Mouse (Mus musculus) left cerebral cortex, adult 6 months (tissue): ENCODE measurements around the gene Sap18. TPM values are rescaled to one million over a fixed set of nuclear protein-coding genes. Genes with fewer than 3 reads are reported as not detected.

Source experiments
- long read RNA-seq, 2 experiments: library from polyadenylated mRNA; unstranded; transcript quantifications; one replicate each; pipeline ENCODE4 v2.0.0; 2019 to 2020
- polyA plus RNA-seq: library from polyadenylated mRNA; unstranded; fragments of <200 nt; fragmentation: Nextera tagmentation; gene quantifications from 2 replicates; pipeline ENCODE4 v1.2.3, GENCODE M21; 2021

Gene Sap18
- polyA plus RNA-seq, result 108 and 205 TPM in 2 replicates
- long read RNA-seq, experiment 1, full-length matches to known transcripts, result 296 of 313 reads
- long read RNA-seq, experiment 1, partial matches to known transcripts, result 2 of 313 reads
- long read RNA-seq, experiment 1, other reads (novel, unspliced or antisense), result 15 of 313 reads
- long read RNA-seq, experiment 2, full-length matches to known transcripts, result 230 of 263 reads
- long read RNA-seq, experiment 2, partial matches to known transcripts, result 7 of 263 reads
- long read RNA-seq, experiment 2, other reads (novel, unspliced or antisense), result 26 of 263 reads

GRCm38 (mm10) chr14:57797991-57798931, at the start of gene Sap18:
Sap18 (plus strand) TSS chr14:57798180.

GRCm38 (mm10) chr14:57758237-57758636, 39.7 kb upstream of the Sap18 start, which contains the start of gene Lats2:
Lats2 (minus strand) TSS chr14:57758388.

GRCm38 (mm10) chr14:57825788-57826751, 28.1 kb downstream of the Sap18 start, which contains the start of the genes Ska3 and Mrpl57:
Ska3 (minus strand) TSS chr14:57826185.
Mrpl57 (plus strand) TSS chr14:57826234.

Other genes with a start within 250 kb of the Sap18 start
- 117 and 127 TPM in 2 replicates for gene Eef1akmt1, start 226.6 kb upstream of the Sap18 start, polyA plus RNA-seq
- gene Xpo4, start 132.8 kb upstream of the Sap18 start, polyA plus RNA-seq, result 1.2 and 1.5 TPM in 2 replicates
- gene Gm49361, start 52.1 kb upstream of the Sap18 start, polyA plus RNA-seq, result 2.1 TPM in 1 of 2 replicates, not detected in the other
- gene Lats2, start 39.8 kb upstream of the Sap18 start, polyA plus RNA-seq, result 4.2 and 6.3 TPM in 2 replicates
- gene Ska3, start 28.0 kb downstream of the Sap18 start, polyA plus RNA-seq, result 0.35 and 0.42 TPM in 2 replicates
- gene Mrpl57, start 28.1 kb downstream of the Sap18 start, polyA plus RNA-seq, result 141 and 156 TPM in 2 replicates
- 21.7 and 22.5 TPM in 2 replicates for gene Zdhhc20, start 92.1 kb downstream of the Sap18 start, polyA plus RNA-seq
- gene Micu2, start 201.1 kb downstream of the Sap18 start, polyA plus RNA-seq, result 14.6 and 15.3 TPM in 2 replicates